Mouse (Mus musculus) E14TG2a.4 (cell line): ENCODE data around the gene Mettl16.

Source experiments
- CTCF ChIP-seq: conservative IDR thresholded peaks from 2 replicates; pipeline ENCODE4 v1.5.1; 2014; ENCODE audit warnings: low read length
- POU5F1 ChIP-seq: IDR thresholded peaks from 2 replicates; pipeline ENCODE4 v1.6.1; 2014; ENCODE audit warnings: low read length, borderline replicate concordance

DNA sequence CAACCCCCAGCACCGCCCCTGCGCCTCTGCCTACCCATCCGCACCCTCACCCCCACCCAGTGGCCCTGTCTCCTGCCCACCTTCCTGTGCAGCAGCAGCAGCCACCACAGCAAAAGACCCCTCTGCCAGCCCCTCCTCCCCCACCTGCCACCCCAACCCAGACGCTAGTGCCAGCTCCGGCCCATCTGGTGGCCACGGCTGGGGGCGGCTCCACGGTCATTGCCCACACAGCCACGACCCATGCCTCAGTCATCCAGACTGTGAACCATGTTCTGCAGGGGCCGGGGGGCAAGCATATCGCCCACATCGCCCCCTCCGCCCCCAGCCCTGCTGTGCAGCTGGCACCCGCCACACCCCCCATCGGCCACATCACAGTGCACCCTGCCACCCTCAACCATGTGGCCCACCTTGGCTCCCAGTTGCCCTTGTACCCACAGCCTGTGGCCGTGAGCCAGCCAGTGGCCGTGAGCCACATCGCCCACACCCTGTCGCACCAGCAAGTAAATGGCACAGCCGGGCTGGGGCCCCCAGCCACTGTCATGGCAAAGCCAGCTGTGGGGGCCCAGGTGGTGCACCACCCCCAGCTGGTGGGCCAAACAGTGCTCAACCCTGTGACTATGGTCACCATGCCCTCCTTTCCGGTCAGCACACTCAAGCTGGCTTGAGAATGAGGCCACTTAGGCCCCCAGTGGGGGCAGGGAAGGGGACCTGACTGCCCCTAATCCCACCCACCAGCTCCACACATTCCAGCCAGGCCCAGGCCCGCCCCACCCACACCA lies 72.2 kb downstream of the Mettl16 start:
- TF ChIP-seq CTCF, result no peak
- TF ChIP-seq POU5F1, result no peak
